Comparison of ENCODE assay signal across 27 mouse cellular contexts in the genomic region with DNA sequence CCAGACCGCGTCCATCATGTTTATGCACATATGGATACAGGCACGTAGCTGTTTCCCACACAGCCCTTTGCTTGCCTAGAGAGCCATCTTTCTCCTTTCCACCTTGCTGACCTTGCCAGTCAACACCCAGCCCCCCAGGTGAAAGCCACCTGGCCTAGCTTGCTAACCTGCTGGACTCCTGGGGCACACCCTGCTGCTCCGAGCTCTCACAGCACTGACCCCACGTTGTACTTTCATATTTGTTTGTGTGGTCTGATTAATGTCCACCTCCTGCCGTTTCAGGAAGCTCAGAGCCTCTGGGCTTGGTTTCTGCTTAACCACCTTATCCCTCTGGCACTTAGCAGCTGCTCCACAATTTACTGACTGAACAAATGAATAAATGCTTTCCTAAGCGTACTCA. TPM values are rescaled to one million over a fixed set of nuclear protein-coding genes. Genes with fewer than 3 reads are reported as not detected.
DNase-seq lines count a peak whose midpoint lies in the region; ATAC-seq and TF ChIP-seq lines count a peak whose summit lies in the region.
"Had no signal": no experiment of that assay in that cellular context is flagged by ENCODE, and none has a peak within 500 bp of the region (broad histone marks: within the 10 kb centered on the region; RNA-seq: fewer than 3 reads in every experiment).

No protein-coding gene starts in this region.

- peaks cover 52% of the 10 kb centered on the region for H3K36me3 ChIP-seq in heart, embryonic 13.5 days
- H3K36me3 ChIP-seq in heart, adult 2 months (ENCODE audit: control insufficient read depth, insufficient read depth, low read length), result no peaks in the 10 kb centered on the region
- H3K36me3 ChIP-seq in myocyte (ENCODE audit: control insufficient read depth, insufficient read depth), result peaks cover 38% of the 10 kb centered on the region
- peaks cover 39% of the 10 kb centered on the region for H3K36me3 ChIP-seq in midbrain, embryonic 11.5 days (ENCODE audit: control insufficient read depth, insufficient read depth, low read length)

- ATAC-seq in heart, embryonic 13.5 days (ENCODE audit: extremely low read depth, insufficient number of reproducible peaks, low FRiP score, low TSS enrichment), result no peak
- ATAC-seq in midbrain, embryonic 11.5 days (ENCODE audit: low FRiP score), result no peak
- ATAC-seq: activated CD4-positive, CD25-positive, alpha-beta regulatory T cell, adult 4 months; forebrain, postnatal 0 days; inflammation-experienced regulatory T-cells, adult 6 months; midbrain, embryonic 16.5 days had no signal

- intact Hi-C loops in heart, adult 2 months (cut with DNase I), result no loop called here

- DNase-seq in cerebellum, adult 9-10 months, result peak; percentile 34
- DNase-seq in cerebellum, postnatal 10 days, result no peak
- no peak for DNase-seq in heart, adult 2 months
- peak; percentile 23 for DNase-seq in 3T3-L1 (ENCODE audit: low read depth, low spot score)
- DNase-seq in midbrain, embryonic 11.5 days (ENCODE audit: low spot score, missing footprints), result no peak
- DNase-seq: adrenal gland, adult 2 months; forebrain, postnatal 0 days; gastrocnemius, postnatal 14 days; heart, postnatal 10 days; kidney, adult 18-20 months; lung, embryonic 14.5 days; lung, postnatal 14 days; thymus, postnatal 14 days had no signal

- H3K27me3 ChIP-seq in heart, embryonic 13.5 days (replicated peaks), result no peaks in the 10 kb centered on the region
- no peaks in the 10 kb centered on the region for H3K27me3 ChIP-seq in heart, adult 2 months (ENCODE audit: control insufficient read depth, insufficient read depth, low read length)
- no peaks in the 10 kb centered on the region for H3K27me3 ChIP-seq in myocyte (ENCODE audit: control insufficient read depth, insufficient read depth, insufficient read length)
- H3K27me3 ChIP-seq in midbrain, embryonic 11.5 days (ENCODE audit: control insufficient read depth, insufficient read depth, low read length), result no peaks in the 10 kb centered on the region
- H3K27me3 ChIP-seq: CH12.LX; heart, embryonic 12.5 days; limb, embryonic 12.5 days had no signal

- no peaks in the 10 kb centered on the region for H3K79me2 ChIP-seq in heart, adult 2 months (replicated peaks; ENCODE audit: control insufficient read depth, insufficient read depth, low read length)
- H3K79me2 ChIP-seq in myocyte (ENCODE audit: control insufficient read depth, insufficient read depth), result no peaks in the 10 kb centered on the region

- peak overlapping the region; percentile 20; the same call in 1 of the 2 replicates for H3K27ac ChIP-seq in heart, embryonic 13.5 days (replicated peaks)
- H3K27ac ChIP-seq in heart, adult 2 months, result no peak overlapping the region
- H3K27ac ChIP-seq in midbrain, embryonic 11.5 days (ENCODE audit: low read depth, low read length), result no peak overlapping the region
- H3K27ac ChIP-seq: forebrain, embryonic 12.5 days; layer of hippocampus, adult 2 months; left cerebral cortex, adult 2 months; limb, embryonic 12.5 days; liver, embryonic 15.5 days had no signal

- H3K4me2 ChIP-seq in heart, embryonic 13.5 days, result no peak overlapping the region
- no peak overlapping the region for H3K4me2 ChIP-seq in myocyte (ENCODE audit: low read depth)
- H3K4me2 ChIP-seq in midbrain, embryonic 11.5 days, result no peak overlapping the region
- H3K4me2 ChIP-seq: forebrain, embryonic 12.5 days; heart, embryonic 12.5 days; limb, embryonic 12.5 days; liver, embryonic 15.5 days; lung, embryonic 14.5 days had no signal

- 67% methylated on average over 7 of the region's 7 CpGs for WGBS in heart, embryonic 13.5 days
- 62% methylated on average over 7 of the region's 7 CpGs for WGBS in heart, adult 2 months
- 72% methylated on average over 7 of the region's 7 CpGs for WGBS in midbrain, embryonic 11.5 days

- no peak overlapping the region for H3ac ChIP-seq in myocyte (ENCODE audit: control insufficient read depth, insufficient read length)

- no peak for TF ChIP-seq POLR2A in heart, adult 2 months (IDR thresholded peaks at IDR 0.05; ENCODE audit: insufficient read depth, low read depth, low read length)
- peak; percentile 15 for TF ChIP-seq POLR2A in myocyte (IDR thresholded peaks at IDR 0.05; ENCODE audit: insufficient read length, low read depth)

- no peak overlapping the region for H3K4me3 ChIP-seq in heart, embryonic 13.5 days
- H3K4me3 ChIP-seq in heart, adult 2 months, result no peak overlapping the region
- no peak overlapping the region for H3K4me3 ChIP-seq in myocyte
- no peak overlapping the region for H3K4me3 ChIP-seq in midbrain, embryonic 11.5 days (ENCODE audit: low read depth, low read length)
- H3K4me3 ChIP-seq: erythroblast, embryonic 14.5 days; forebrain, embryonic 12.5 days; heart, embryonic 12.5 days; layer of hippocampus, adult 2 months; left cerebral cortex, adult 2 months; limb, embryonic 12.5 days; liver, embryonic 15.5 days had no signal

- TF ChIP-seq CTCF in heart, adult 2 months (IDR thresholded peaks at IDR 0.05), result no peak

- no peak for TF ChIP-seq EP300 in heart, adult 2 months (IDR thresholded peaks at IDR 0.05; ENCODE audit: insufficient read depth, low read depth, low read length)

- H3K9me3 ChIP-seq in heart, embryonic 13.5 days, result no peaks in the 10 kb centered on the region
- no peaks in the 10 kb centered on the region for H3K9me3 ChIP-seq in midbrain, embryonic 11.5 days (ENCODE audit: control insufficient read depth, low read length)
- H3K9me3 ChIP-seq: forebrain, embryonic 12.5 days; heart, embryonic 12.5 days; limb, embryonic 12.5 days; liver, embryonic 15.5 days had no signal

- H3K9ac ChIP-seq in heart, embryonic 13.5 days, result no peak overlapping the region
- H3K9ac ChIP-seq in heart, adult 2 months (ENCODE audit: low read depth, low read length), result no peak overlapping the region
- no peak overlapping the region for H3K9ac ChIP-seq in midbrain, embryonic 11.5 days (ENCODE audit: low read length)
- H3K9ac ChIP-seq: forebrain, embryonic 12.5 days; forebrain, postnatal 0 days; heart, embryonic 12.5 days; limb, embryonic 12.5 days; liver, embryonic 15.5 days; lung, embryonic 14.5 days had no signal

- peaks cover 19% of the 10 kb centered on the region for H3K4me1 ChIP-seq in heart, embryonic 13.5 days
- H3K4me1 ChIP-seq in heart, adult 2 months (ENCODE audit: control insufficient read depth, insufficient read depth, low read length), result peaks cover 5% of the 10 kb centered on the region
- peaks cover 6% of the 10 kb centered on the region; the same call in 1 of the 2 replicates for H3K4me1 ChIP-seq in midbrain, embryonic 11.5 days (ENCODE audit: control insufficient read depth, insufficient read depth, low read length)

TF ChIP-seq in myocyte, 11 proteins besides CTCF, POLR2A, EP300 and RAD21:
- TF ChIP-seq TCF3 (IDR thresholded peaks at IDR 0.05; ENCODE audit: insufficient read length, low read depth) (no peak), MYOG (IDR thresholded peaks at IDR 0.05; ENCODE audit: control insufficient read depth in 1 of 3, insufficient read depth in 1 of 3, insufficient read length in 2 of 3, low read depth in 2 of 3) (no peak), CEBPB (IDR thresholded peaks at IDR 0.05; ENCODE audit: insufficient read depth, poor library complexity, severe bottlenecking) (no peak), POLR2AphosphoS2 (IDR thresholded peaks at IDR 0.05; ENCODE audit: insufficient read length, low read depth) (no peak), TCF12 (IDR thresholded peaks at IDR 0.05; ENCODE audit: insufficient read depth, poor library complexity, severe bottlenecking) (no peak), E2F4 (IDR thresholded peaks at IDR 0.05; ENCODE audit: insufficient read depth) (no peak), MYOD1 (IDR thresholded peaks at IDR 0.05; ENCODE audit: control insufficient read depth in 1 of 3, insufficient read length in 2 of 3, low read depth in 2 of 3) (no peak), USF1 (IDR thresholded peaks at IDR 0.05; ENCODE audit: low read depth) (no peak)

RNA-seq across cellular contexts. Expression of gene Map7d1, which starts 26.2 kb away (rescaled TPM):
- polyA plus RNA-seq in heart, embryonic 13.5 days (2015; fragmentation: Nextera tagmentation; extraction: Ambion mirVana), result 36.7 and 37.1 TPM in 2 replicates
- total RNA-seq in heart, adult 2 months (2021), result 100 to 1,000 TPM; 253 to 267 TPM
- 149 and 161 TPM in 2 replicates for polyA plus RNA-seq in heart, adult 2 months (2012; rRNA removed)
- polyA plus RNA-seq in myocyte (2012; fragmentation: generic; extraction: Trizol), result 236 TPM
- polyA plus RNA-seq in midbrain, embryonic 11.5 days (2014; fragmentation: Nextera tagmentation; extraction: Ambion mirVana), result 61.8 and 68.7 TPM in 2 replicates

RNA-seq across cellular contexts. Expression of gene Thrap3, which starts 27.3 kb away (rescaled TPM):
- 127 and 134 TPM in 2 replicates for polyA plus RNA-seq in heart, embryonic 13.5 days (2015; fragmentation: Nextera tagmentation; extraction: Ambion mirVana)
- total RNA-seq in heart, adult 2 months (2021), result 100 to 1,000 TPM; 100 to 118 TPM
- polyA plus RNA-seq in heart, adult 2 months (2012; rRNA removed), result 37.9 and 61.4 TPM in 2 replicates
- 56.6 TPM for polyA plus RNA-seq in myocyte (2012; fragmentation: generic; extraction: Trizol)
- 192 and 219 TPM in 2 replicates for polyA plus RNA-seq in midbrain, embryonic 11.5 days (2014; fragmentation: Nextera tagmentation; extraction: Ambion mirVana)

RNA-seq across cellular contexts. Expression of gene Trappc3, which starts 32.2 kb away (rescaled TPM):
- 68.5 and 74.5 TPM in 2 replicates for polyA plus RNA-seq in heart, embryonic 13.5 days (2015; fragmentation: Nextera tagmentation; extraction: Ambion mirVana)
- 10 to 100 TPM; 46.3 to 49.5 TPM for total RNA-seq in heart, adult 2 months (2021)
- 41.0 and 65.9 TPM in 2 replicates for polyA plus RNA-seq in heart, adult 2 months (2012; rRNA removed)
- polyA plus RNA-seq in myocyte (2012; fragmentation: generic; extraction: Trizol), result 84.1 TPM
- 37.1 and 38.9 TPM in 2 replicates for polyA plus RNA-seq in midbrain, embryonic 11.5 days (2014; fragmentation: Nextera tagmentation; extraction: Ambion mirVana)

RNA-seq across cellular contexts. Expression of gene Col8a2, which starts 56.7 kb away (rescaled TPM):
- polyA plus RNA-seq in heart, embryonic 13.5 days (2015; fragmentation: Nextera tagmentation; extraction: Ambion mirVana), result 4.2 and 4.9 TPM in 2 replicates
- under 1 TPM; 0.57 to 0.66 TPM for total RNA-seq in heart, adult 2 months (2021)
- polyA plus RNA-seq in heart, adult 2 months (2012; rRNA removed), result 0.45 and 0.91 TPM in 2 replicates
- polyA plus RNA-seq in myocyte (2012; fragmentation: generic; extraction: Trizol), result 0.06 TPM
- 9.1 and 9.5 TPM in 2 replicates for polyA plus RNA-seq in midbrain, embryonic 11.5 days (2014; fragmentation: Nextera tagmentation; extraction: Ambion mirVana)
- total RNA-seq: CH12.LX; granulocyte monocyte progenitor cell, adult 5-6 weeks had no signal
- polyA plus RNA-seq: activated CD4-positive, CD25-positive, alpha-beta regulatory T cell, adult 4 months; erythroblast, embryonic 14.5 days; inflammation-experienced regulatory T-cells, adult 6 months had no signal

Comparison
In these comparisons a context has a peak if more than half of its experiments do, and no peak if none do; other contexts are left out.
1. DNase-seq: peak in cerebellum, adult 9-10 months (single experiment) and 3T3-L1 (single experiment); none in cerebellum, postnatal 10 days (0 of 2), heart, adult 2 months (0 of 2) and midbrain, embryonic 11.5 days (single experiment).